Mouse (Mus musculus) urinary bladder, postnatal 25 days (tissue): ENCODE data around the gene Rpia.

Experiments
- DNase-seq: peaks from one replicate; pipeline ENCODE4 v3.0.0; 2022; ENCODE audit warnings: low spot score

The Rpia gene

GRCm38 (mm10) chr6:70804632-70805031 lies 12.6 kb upstream of the Rpia start:
- DNase-seq = no peak

DNA sequence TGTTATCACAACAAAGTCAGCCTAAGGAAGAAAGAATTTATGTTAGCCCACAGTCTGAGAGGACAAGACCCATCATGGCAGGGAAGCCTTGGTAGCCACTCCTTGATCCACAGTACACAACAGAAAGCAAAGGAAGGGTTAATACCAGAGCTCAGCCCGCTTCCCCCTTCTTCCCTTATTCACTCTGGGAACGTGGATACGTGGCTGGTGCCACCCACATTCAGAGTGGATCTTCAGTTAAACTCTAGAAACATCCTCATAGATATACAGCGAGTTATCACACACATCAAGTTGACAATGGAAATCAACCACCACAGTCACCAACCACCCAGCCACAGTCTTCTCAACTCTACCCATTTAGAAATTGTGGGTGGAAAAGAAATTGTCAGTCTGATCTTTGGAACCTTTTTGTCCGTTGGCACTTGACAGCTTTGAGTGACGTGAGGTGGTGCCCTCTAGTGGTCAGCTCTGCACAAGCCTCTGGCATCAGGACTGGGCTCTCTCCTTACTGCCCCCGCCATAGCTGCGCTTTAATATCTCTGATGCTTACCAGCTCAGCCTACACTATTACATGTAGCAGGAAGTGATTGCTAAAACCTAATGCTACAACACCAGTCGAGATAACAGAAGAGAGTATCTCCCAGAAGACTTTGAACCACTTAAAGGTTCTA lies 5.7 kb upstream of the Rpia start:
- DNase-seq = peak; percentile 72

DNA sequence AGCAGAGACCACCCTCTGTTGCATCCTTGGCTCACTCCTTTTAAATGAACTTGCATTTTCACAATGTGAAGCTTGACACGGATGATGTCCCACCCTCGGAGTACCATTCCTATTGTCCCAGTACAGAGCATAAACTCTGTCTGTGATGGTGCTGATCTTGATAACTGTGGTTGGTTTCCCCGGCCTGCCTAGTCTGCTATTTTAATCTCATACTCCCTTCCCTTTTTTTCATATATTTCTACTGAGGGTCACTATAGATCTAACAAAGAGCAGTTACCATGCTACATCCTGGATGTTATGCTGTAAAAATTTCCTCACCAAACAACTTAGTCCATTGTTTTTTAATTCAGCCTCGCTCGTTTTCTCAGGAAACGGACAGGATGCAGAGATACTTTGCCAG lies 4.9 kb upstream of the Rpia start:
- no peak for DNase-seq

DNA sequence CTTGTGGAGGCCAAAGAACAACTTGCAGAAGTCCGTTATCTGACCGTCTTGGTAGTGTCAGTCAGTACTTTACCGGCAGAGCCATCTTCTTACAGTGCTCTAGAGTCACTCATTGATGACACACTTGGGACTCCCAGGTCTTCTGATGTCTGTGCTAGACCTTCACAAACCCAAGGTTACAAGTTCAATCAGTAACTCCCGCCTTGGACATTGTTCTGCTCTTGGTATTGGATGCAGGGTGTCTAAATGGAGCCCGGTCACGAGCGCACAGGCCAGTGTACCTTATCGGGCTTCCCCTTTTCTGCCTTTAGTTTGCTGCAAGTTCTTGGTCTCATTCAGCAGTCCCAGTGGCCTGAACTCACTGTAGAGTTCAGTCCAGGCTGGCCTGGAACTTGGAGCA lies 612 bp upstream of the Rpia start:
- DNase-seq = no peak

DNA sequence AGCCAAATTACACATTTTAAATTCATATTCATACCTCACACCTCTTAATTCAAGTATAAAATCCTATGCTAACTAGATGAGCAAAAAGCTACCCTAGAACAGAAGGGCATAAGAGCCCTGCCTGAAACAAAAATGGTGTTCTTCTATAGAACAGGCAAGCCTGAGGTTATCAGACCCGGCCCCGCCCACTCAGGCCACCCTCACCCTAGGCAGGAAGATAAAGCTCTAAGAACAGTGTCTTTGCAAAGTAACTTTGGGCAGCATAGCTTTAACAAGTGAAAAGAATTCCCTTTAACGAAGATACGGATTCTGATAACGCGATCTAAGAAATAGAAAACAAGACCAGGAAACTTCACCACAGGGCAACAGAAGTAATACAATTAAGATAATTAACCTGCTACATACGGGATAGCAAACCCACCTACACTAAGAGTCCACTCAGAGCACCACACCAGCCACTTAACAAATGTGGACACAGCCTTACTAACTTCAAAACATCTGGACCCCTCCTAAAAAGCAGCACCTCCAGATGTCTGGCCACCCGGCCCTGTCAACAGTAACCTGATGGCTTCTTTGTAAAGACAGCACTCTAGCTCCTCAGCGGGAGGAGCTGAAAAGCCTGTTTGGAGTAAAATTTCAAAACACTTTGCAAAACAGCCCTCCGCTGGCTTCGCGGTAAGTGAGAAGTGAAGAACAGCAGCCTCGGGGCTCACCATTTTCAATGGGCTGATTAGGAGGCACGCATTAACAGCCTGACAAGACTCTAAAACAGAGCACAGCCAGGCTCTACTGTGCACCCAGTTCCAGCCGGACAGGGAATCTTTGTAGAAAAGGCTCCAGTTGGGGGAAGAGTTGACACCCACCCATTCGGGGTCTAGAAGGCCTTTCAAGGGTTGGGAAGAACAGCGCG lies 925 bp downstream of the Rpia start:
- peak; percentile 29 for DNase-seq

DNA sequence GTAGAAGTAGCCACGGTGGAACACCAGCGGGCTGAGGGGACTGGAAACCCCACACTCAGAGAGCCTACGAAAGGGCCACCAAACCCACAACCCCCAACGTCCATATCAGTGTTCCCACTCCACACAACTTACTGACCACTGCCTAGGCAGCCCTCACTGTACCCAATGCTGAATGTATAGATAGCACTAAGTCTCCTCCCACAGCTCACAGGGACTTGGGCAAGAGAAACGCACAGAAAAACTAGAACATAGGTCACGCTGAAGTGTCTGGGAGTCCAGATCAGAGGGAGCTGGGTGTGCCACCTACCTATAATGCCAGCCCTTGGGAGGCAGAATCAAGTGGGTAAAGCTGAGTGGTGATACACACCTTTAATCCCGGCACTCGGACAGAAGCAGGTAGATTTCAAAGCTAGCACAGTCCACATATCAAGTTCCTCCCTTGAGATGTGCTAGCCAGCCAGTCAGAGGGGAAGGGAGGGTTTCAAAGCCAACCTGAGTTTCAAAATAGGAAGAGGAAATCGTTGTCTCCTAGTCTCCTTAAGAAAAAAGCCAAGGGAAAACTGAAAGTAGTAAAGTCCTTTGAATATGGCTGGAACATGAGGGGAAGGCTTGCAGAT lies 1.9 kb downstream of the Rpia start:
- DNase-seq = no peak

DNA sequence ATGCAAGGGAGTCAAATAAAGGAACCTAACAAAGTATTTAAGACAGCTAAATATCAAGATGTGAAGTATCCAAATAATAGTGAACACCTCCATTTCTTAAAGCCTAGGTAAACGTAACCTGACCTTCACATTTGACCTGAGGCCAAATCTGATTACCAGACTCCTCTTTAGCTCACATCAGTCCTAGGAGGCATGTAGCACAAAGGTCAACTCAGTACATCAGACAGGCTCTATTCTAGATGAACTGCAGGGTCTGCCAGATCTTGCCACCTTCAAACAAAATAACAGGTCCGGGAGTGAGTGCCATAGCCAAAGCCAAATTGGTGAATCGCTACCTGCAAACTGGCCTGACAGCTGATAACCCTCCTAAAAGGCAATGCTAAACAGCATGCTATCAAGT lies 2.9 kb downstream of the Rpia start:
- no peak for DNase-seq

- no peak for DNase-seq
These were observed 4.5 kb downstream of the Rpia start for GRCm38 (mm10) chr6:70787524-70787923.

DNA sequence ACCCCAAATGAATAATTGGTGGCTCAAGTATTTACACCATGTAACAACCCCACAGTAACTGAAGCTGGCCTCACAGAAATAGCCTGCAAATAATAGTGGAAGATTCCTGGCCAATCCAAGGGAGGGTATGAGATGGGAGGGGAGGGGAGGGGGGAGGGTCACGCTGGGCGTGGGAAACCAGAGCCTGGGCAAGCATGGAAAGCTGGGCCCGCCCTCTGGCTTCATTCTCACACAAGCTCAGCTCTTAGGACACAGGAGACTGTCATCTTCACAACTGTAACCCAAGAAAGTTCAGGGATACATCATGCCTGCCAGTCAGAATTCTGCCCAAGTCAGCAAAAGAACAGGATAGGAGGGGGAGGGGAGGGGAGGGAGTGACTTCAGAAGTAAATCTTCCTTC lies 6.2 kb downstream of the Rpia start:
- DNase-seq = no peak

DNA sequence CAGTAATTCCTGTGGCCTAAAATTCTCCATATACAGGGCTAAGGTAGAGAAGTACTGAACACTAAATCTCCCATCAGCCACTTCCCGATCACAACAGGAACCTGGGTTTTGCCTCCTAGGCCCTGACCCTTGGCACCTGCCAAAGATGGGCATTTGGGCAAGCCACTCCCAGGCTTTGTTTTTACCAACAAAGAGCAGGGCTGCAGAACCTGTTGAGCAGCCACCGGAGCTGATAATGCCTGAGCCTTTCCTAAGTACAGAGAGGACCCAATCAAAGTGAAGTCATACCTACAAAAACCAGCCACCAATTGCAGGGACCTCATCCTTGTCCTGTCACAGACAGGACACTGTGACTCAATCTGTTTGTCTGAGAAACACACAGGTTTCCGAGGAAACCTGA lies 7.2 kb downstream of the Rpia start:
- DNase-seq = peak; percentile 24

DNA sequence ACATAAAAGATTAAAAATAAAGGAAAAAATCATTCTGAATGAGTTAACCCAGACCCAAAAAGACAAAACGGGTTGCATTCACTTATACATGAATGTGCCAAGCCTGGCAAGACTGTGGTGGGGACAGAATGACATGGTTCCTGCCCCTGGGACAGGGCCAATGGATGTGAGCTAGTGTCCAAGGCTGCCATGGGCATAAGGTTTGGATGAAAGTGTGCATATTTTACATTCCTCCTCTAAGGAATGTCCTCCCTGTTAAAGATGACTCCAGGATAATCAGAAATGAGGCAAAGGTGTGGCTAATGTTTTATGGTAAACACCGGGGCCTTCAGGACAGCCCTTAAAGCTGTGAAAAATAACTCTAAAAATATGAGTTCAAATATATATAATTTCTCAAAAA lies 10.7 kb downstream of the Rpia start:
- no peak for DNase-seq

- no peak for DNase-seq
These were observed 17.7 kb downstream of the Rpia start for GRCm38 (mm10) chr6:70774372-70774771.

DNA sequence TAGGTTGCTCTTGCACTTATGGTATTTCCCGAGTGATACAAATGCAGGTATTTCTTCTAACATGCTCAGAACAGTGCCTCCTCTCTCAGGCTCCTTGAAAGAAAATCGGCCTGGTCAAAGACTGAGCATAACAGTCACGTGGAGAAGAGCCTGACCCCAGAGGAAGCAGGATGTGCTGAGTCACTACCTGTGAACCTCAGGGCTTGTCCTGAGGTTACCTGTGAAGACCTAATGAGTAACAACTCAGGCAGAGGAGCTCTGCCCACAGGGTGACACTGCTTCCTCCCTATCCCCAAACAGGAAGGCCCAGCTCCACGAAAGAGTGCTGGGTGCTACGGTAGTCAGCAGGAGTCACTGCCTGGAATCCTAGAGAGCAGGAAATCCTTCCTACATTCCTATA lies 18.3 kb downstream of the Rpia start:
- no peak for DNase-seq

DNA sequence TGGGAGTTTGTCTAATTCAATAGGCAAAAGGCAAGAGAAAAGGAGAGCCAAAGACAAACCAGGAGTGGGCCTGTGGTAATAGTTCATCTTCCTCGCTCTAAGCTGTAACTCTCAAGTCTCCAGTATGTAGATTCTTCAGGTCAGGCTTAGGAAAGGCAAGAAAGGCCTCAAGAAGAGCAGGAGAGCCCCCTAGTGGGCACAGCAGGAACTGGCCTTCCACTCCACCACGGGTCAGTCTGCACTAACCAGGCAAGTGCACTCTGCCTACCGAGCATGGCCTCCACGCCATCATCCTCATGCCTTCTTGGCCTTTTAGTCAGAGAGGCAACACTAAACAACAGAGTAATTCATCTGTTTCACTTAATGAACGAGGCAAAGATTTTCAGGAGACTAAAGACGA lies 23.3 kb downstream of the Rpia start:
- DNase-seq = peak; percentile 68

DNA sequence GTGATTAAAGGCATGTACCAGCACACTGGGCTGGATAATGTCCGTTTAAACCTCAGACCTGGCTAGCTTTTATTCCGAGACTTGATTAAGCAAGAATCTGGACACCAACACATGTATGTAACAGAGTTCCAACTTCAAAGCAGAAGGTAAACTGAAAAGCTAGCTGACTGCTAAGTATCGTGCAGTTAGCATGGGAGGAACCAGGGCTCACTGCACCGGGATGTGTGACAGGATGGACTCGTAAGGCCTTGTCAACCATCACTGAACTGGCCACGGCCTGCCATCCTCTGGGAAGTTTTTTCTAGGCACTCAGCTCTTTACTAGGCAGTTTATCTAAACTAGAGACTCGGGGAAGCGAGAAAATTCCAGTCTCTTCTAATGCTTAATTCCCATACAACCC lies 27.0 kb downstream of the Rpia start:
- DNase-seq = no peak

DNA sequence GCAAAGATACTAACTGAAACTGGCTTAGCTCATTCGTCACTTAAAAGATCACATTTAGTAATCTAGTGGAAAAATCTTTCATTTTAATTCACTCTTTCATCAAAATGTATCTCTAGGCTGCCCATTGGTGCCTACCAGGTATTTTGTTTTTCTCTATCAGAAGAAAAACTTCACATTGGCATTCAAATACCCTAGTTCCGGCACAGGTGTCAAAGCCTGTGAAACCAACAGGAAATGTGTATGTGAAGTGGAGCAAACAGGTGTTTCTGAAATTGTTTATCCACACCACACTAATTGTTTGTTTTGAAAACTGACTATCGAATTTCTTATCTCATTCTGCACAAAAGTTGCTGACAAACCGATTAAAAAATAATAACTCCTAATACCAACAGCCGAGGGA lies 27.5 kb downstream of the Rpia start:
- DNase-seq = no peak

DNA sequence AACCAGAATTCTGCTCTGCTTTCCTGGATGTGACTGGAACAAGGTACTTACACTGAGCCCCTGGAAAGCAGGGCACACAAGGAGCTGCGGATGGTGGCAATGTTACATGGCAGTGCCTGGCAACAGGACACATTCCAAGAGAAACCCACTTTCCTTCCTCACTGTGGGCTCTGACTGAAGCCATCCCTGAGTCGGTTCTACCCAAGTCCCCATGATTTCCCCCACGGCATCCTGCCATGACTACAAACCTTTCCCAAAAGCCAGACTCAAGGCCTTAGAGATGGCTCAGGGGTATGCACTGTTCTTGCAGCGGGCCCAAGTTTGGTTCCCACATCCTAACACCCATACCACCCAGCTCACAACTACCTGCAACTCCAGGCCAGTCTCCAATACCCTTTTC lies 28.2 kb downstream of the Rpia start:
- DNase-seq = no peak

- DNase-seq = no peak
These were observed 29.4 kb downstream of the Rpia start for GRCm38 (mm10) chr6:70762659-70763058.

DNA sequence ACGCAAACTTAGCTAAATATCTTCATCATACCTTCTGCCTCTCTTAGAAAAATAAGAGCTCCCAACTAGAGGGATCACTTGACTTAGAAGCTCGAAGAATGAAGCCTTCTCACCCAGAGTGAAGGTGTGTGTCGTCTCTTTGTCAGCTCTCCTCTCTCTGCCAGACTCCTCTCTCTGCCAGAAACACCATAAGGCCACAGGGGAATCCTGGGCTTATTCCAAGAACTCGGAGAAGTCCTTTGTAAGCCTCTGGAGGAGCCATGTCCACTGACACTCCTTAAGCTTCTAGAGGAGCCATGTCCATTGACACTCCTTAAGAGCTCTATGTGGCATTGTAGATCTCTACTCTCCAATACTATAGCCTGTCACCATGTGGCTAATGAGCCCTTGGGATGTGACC lies 31.1 kb downstream of the Rpia start:
- no peak for DNase-seq

DNA sequence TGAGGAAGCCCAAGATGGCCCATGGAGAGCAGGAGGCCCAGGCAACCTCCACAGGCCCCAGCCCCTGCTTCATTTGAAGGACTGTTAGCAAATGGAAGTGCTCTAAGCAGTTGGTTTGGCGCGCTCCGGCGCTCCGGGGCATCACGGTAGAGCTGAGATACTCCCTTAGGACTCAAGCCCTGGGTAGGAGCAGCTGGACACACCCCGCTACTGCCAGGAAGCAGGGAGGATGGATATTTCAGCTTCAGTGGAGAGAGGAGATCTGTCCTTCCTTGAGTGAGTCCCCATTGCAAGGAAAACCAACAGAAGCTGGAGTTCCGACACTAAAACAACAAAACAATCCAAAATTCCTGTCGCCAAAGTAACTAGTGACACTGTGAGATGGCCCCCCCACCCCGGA lies 37.2 kb downstream of the Rpia start:
- no peak for DNase-seq

DNA sequence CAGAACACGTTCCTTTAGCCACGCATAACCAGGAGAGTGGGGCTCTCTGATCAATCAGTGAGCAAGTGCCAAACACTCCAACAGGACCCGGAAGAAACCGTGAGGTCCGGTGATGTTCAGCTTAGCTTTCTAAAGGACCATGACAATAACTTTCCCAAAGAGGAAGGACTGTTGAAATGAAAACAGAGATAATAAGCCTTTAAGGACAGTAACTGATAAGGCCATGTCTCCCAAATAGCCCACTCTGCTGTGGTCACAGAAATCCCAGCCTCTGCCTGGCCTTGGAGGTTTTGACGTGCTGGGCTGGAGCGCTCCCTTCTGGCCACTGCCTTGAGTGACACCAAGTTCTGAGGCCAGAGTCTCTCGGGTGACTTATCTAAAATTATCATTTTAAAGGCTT lies 39.7 kb downstream of the Rpia start:
- no peak for DNase-seq

DNA sequence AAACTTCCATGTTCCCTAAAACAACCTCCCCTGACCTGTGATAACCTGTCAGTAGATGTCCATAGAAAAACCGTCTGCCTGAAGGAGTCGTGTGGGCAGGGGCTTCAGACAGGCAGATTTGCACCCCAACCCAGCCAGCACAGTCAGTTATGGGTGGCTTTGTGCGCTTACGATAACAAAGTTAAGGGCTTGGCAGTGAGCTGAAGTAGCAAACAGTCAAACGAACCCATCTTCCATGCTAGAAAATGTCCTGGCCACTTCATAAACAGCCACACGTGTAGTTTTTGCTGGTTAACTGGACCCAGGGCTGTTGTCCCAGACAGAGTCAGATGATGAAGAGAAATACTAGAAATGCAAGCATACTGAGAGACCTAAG lies 40.1 kb downstream of the Rpia start:
- no peak for DNase-seq

DNA sequence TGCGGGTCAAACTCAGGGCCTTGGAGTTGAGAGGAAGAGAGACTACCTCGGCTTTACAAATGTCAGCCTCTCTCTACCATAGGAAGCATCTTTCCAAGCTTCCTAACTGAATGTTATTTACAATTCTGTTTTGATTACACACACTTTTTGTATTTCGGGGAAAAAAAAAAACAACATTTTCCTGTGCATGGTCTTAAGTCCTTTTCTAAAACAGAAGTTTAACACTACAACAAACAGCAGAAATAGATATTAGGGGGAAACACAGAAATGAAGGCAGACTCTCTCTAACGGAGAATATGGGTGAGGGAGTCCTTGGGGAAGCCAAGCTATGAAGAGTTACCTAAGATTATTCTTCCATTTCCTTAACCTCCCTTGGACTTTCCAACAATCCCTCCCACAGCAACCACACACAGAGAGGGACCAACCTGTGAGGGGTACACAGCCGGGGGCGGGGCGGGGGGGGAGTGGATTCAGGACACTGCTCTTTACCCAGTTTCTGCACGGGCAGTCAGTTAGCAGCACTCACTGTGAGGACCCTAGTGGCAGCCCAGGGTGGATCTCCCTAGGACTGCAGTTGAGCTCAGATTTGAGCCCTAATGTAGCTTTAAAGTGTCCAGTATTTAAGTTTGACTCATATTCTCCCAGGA lies 40.7 kb downstream of the Rpia start:
- DNase-seq = no peak
